Mouse (Mus musculus) urinary bladder, adult 2 months (tissue): ENCODE data around the gene Rab15. TPM values are rescaled to one million over a fixed set of nuclear protein-coding genes. Genes with fewer than 3 reads are reported as not detected.
A peak's percentile ranks its signal among the peaks of the same experiment; 100 is the strongest.

Experiments used
- DNase-seq: peaks from one replicate; pipeline ENCODE4 v3.0.0; 2022; ENCODE audit warnings: low spot score
- polyA plus RNA-seq: library from polyadenylated mRNA; depleted of rRNA; stranded (reverse); fragments of >200 nt; gene quantifications from 2 replicates; pipeline ENCODE4 v1.2.3, GENCODE M21; 2012; rRNA removed

Rab15 gene
- polyA plus RNA-seq, 1 experiment = 68.0 TPM

- no peak for DNase-seq
Measured at GRCm38 (mm10) chr12:76778305-76779083, 44.2 kb downstream of the Rab15 start.

GRCm38 (mm10) chr12:76777845-76778244 is 44.9 kb downstream of the Rab15 start:
- DNase-seq = no peak

DNA sequence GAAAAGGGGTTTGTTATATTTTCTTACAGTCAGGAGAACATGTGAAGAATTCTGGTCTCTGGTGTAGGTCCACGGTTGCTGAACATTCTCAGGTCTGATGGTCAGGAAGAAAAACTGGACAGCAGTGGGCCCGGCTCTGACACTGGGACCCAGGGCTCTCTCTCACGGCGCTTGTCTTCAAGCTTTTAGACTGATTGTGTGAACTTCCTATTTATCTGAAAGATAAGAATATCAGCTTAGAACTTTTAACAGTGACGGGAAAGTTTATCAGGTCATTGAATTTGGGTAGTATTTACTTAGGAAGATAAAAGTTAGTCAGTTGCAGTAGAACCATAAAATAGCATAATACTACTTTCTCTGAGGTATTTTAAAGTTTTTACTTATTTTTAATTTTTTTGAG is 45.8 kb downstream of the Rab15 start:
- no peak for DNase-seq

GRCm38 (mm10) chr12:76775132-76775531 is 47.6 kb downstream of the Rab15 start:
- DNase-seq = no peak

DNA sequence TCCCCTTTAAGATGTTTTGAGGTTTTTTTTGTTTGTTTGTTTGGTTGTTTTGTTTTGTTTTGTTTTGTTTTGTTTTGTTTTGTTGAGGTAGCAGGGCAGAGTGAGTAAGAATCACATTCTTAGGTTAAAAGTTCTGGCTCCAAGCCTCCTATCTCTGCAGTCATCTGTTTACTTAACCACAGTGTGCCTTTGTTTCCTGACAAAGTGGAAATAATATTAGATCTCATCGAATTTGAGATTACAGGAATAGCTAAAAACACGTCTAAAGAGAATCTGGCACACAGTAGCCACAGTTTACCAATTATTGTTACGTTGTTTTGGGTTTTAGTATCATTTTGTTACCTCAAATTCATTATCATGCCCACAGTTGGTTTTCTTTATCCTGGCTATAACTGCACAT is 48.1 kb downstream of the Rab15 start:
- no peak for DNase-seq

DNA sequence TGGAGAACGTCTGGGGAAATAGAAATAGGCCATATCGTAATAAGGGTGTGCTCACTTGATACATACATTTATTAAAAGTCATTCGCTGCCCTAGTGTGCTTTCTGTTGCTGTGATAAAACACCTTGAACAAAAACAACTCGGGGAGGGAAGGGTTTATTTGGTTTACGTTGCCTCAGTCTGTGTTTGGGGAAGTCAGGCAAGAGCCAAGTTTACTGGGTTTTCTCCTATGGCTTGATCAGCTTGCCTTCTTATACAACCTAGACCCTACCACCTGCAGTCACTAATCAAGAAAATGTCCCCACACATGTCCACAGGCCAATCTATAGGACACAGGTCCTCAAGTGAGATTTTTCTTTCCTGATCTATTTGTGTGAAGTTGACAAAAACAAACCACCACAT is 51.2 kb downstream of the Rab15 start:
- DNase-seq = no peak

DNA sequence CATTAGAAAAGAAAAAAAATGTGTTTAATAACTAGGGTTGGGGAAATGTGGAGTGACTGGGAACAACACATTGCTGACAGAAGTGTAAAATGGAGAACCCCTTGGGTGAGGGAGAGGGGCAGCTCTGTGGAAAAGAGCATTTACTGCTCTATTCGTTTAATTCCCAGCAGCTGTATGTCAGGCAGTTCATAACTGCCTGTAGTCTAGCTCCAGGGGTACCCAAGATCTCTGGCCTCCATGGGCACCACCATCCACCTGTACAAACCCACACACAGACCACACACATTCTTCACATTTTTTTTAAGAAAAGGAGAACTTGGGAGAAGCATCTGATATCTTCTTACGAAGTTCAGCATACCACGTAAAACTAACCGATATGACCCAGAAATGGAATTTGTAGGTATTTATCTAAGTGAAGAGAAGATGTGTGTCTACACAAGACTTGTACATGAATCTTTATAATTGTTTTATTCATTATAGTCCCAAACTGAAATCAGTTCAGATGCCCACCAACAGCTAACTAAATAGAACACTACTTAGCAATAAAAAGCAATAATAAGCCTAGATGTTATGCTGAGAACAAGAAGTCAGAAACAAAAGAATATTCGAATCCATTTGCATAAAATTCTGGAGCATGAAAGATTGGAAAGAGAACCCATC is 51.7 kb downstream of the Rab15 start:
- DNase-seq = no peak

DNA sequence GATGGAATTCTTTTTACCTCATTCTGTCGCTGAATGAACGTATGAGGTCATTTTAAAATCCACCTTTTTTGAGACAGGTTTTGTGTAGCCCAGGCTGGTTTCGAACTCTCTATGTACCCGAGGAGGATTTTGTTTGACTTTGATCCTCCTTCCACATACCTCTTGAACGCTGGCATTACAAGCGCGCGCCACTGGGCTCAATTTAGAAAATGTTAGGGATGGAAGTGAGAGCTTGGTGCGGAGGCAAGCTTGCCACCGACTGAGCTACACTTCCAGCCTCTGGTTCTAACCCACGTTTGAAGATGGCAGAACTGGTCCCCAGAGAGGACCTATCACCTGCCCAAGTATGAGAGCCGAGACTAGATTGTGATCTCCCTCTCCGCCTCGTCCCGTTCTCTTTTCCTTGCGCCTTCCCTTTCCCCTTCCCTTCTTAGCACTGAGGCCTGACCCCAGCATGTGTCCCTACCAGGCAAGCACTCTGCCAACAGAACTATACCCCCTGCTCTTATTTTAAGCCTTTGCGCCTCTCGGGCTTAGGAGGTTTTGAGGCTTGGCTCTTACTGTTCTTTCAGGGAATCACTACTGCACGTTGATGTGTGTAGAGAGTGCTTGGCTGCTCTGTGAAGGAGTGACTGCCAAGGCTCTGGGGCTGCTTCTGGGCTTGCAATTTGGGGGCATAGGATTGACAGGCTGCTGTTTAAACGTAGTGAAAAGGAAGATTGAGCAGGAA is 56.6 kb downstream of the Rab15 start:
- DNase-seq = peak; percentile 24

DNA sequence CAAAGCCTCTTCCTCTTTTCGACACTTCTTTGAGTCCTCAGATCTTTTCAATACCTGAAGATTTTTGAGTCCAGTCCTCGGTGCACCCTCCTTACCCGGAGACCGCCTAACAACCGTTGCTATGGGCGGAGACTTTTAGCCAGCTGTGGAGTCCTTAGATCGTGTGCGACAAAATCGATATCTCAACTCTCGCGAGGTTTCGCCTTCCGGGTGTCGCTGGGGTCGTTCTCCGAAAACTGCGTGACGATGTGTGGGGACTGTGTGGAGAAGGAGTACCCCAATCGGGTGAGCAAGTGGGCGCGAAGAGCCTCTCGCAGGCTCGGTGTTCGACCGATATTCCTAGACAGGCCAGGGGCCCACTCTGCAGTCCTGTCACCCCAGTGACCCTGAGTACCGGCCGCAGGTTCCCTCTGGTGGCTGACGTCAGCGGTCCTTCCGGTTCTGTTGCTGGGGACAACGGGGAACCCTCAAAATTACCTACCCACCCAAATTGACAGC is 57.3 kb downstream of the Rab15 start, which contains the start of the genes Churc1 and Fntb:
Churc1 (plus strand) TSS at position 185 of the 498 bp plus-strand sequence.
Fntb (plus strand) TSS at position 236 of the 498 bp plus-strand sequence.
- peak; percentile 81 for DNase-seq

DNA sequence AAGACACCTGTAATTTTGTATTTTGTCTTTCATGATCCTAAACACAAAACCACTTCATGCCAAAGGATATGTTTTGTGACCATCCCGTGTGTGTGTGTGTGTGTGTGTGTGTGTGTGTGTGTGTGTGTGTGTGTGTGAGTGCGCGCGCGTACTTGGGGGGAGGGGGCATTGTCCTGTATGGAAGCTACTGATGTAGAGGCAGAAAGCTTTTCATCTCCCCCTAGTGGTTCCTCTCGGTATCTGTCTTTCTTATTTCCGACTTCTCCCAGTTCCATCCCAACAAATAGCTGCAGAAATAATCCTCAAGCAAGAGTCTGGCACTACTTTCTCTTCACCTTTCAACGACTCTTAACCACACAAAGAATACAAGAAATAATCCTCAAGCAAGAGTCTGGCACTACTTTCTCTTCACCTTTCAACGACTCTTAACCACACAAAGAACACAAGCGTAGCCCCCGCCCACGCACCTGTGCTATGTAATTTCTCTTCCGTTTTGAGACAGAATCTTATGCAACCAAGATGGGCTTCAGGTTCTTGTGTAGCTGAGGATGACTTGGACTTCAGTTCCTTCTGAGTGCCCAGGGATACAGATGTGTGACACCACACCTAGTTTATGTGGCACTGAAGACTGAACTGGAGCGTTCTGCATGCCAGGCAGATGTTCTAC is 69.9 kb downstream of the Rab15 start:
- DNase-seq = no peak

GRCm38 (mm10) chr12:76750866-76751459 is 71.7 kb downstream of the Rab15 start:
- no peak for DNase-seq

Other genes starting within 250 kb of the Rab15 start
- 1.8 and 3.4 TPM in 2 replicates for gene Sptb, start 112.4 kb downstream of the Rab15 start, polyA plus RNA-seq
- 130 and 145 TPM in 2 replicates for gene Churc1, start 57.4 kb downstream of the Rab15 start, polyA plus RNA-seq
- 18.3 and 19.3 TPM in 2 replicates for gene Fntb, start 57.3 kb downstream of the Rab15 start, polyA plus RNA-seq
- gene Gpx2, start 27.4 kb downstream of the Rab15 start, polyA plus RNA-seq = 22.1 and 22.4 TPM in 2 replicates
- 42.5 and 57.7 TPM in 2 replicates for gene Max, start 139.3 kb upstream of the Rab15 start, polyA plus RNA-seq